Mouse (Mus musculus) heart, adult 2 months (tissue): ENCODE measurements around the gene Tnrc18.

ENCODE experiments used
- CTCF ChIP-seq: fragments of 200-600 bp; IDR thresholded peaks from 2 replicates; pipeline ENCODE4 v1.8.1; 2022; ENCODE audit warnings: antibody characterized with exemption, mild to moderate bottlenecking, moderate library complexity
- EP300 ChIP-seq: fragments of 200-500 bp; IDR thresholded peaks from 2 replicates; pipeline ENCODE4 v1.6.1; 2011; ENCODE audit warnings: low read depth, low read length, control low read depth; ENCODE audit not compliant: insufficient read depth
- POLR2A ChIP-seq: fragments of 200-500 bp; IDR thresholded peaks from 2 replicates; pipeline ENCODE4 v1.6.1; 2011; ENCODE audit warnings: mild to moderate bottlenecking, low read depth, low read length, control low read depth; ENCODE audit not compliant: insufficient read depth

DNA sequence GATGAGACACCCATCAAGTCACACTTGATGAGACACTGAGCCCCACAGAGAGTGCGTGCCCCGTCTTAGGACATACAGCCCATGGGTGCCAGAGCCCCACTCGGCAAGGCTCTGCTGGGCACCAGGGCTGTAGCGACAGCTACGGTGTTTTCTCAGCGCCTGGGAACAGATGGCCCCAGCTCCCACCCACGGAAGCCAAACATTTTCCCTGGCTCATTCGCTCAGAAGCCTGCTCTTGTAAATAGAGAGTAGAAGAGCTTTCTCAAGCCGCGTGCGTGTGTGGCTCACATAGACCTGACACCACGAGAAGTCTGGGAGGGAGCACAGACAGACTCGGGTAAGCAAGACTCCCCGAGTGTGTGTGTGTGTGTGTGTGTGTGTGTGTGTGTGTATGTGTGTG is 125.2 kb downstream of the Tnrc18 start, which contains the start of gene Slc29a4:
- TF ChIP-seq CTCF, result no peak
- TF ChIP-seq EP300, result no peak
- no peak for TF ChIP-seq POLR2A
